Mouse (Mus musculus) WW6 (cell line): ENCODE results near the gene Cant1.

ENCODE experiments used
- DNase-seq: peaks from one replicate; pipeline ENCODE4 v3.0.0-alpha.2; 2013; ENCODE audit warnings: low read depth, low spot score

Gene Cant1

GRCm38 (mm10) chr11:118418834-118419504 lies at the start of gene Cant1:
Cant1 (minus strand) TSS chr11:118419086.
- peak; percentile 98 for DNase-seq

GRCm38 (mm10) chr11:118467441-118468035 lies 48.7 kb upstream of the Cant1 start:
- DNase-seq, result no peak

- DNase-seq, result peak; percentile 59
Observed at GRCm38 (mm10) chr11:118460280-118460679, 41.4 kb upstream of the Cant1 start.

- DNase-seq, result no peak
Observed at GRCm38 (mm10) chr11:118459536-118459935, 40.6 kb upstream of the Cant1 start.

- DNase-seq, result no peak
Observed at GRCm38 (mm10) chr11:118459051-118459450, 40.2 kb upstream of the Cant1 start.

GRCm38 (mm10) chr11:118456937-118457336 lies 38.1 kb upstream of the Cant1 start:
- no peak for DNase-seq

- DNase-seq, result no peak
Observed at GRCm38 (mm10) chr11:118455788-118456187, 36.9 kb upstream of the Cant1 start.

- no peak for DNase-seq
Observed at GRCm38 (mm10) chr11:118453886-118454671, 35.2 kb upstream of the Cant1 start.

GRCm38 (mm10) chr11:118452955-118453354 lies 34.1 kb upstream of the Cant1 start:
- no peak for DNase-seq

GRCm38 (mm10) chr11:118451211-118451610 lies 32.3 kb upstream of the Cant1 start:
- no peak for DNase-seq

- no peak for DNase-seq
Observed at GRCm38 (mm10) chr11:118448385-118448784, 29.5 kb upstream of the Cant1 start.

- DNase-seq, result no peak
Observed at GRCm38 (mm10) chr11:118447346-118447745, 28.5 kb upstream of the Cant1 start.

- peak; percentile 61 for DNase-seq
Observed at GRCm38 (mm10) chr11:118445843-118446242, 27.0 kb upstream of the Cant1 start.

GRCm38 (mm10) chr11:118443201-118443970 lies 24.5 kb upstream of the Cant1 start:
- DNase-seq, result peak; percentile 70

- no peak for DNase-seq
Observed at GRCm38 (mm10) chr11:118442691-118443090, 23.8 kb upstream of the Cant1 start.

GRCm38 (mm10) chr11:118438665-118439414 lies 20.0 kb upstream of the Cant1 start:
- DNase-seq, result no peak

GRCm38 (mm10) chr11:118436471-118436935 lies 17.6 kb upstream of the Cant1 start:
- no peak for DNase-seq

GRCm38 (mm10) chr11:118434093-118434492 lies 15.2 kb upstream of the Cant1 start:
- no peak for DNase-seq

GRCm38 (mm10) chr11:118433398-118433868 lies 14.5 kb upstream of the Cant1 start:
- no peak for DNase-seq

- no peak for DNase-seq
Observed at GRCm38 (mm10) chr11:118431100-118431948, 12.4 kb upstream of the Cant1 start.
